Mouse (Mus musculus) heart, postnatal 25 days (tissue): ENCODE measurements around the gene Slc12a8. TPM values are rescaled to one million over a fixed set of nuclear protein-coding genes. Genes with fewer than 3 reads are reported as not detected.

ENCODE experiments used
- total RNA-seq, 2 experiments: library from RNA; stranded (reverse); gene quantifications; 2 replicates each; pipeline ENCODE4 v1.2.3; 2021

Gene Slc12a8
- total RNA-seq, 2 experiments from 2014 or later, result 0.50 to 0.60 TPM

Other genes starting within 250 kb of the Slc12a8 start
- 10 to 100 TPM; 36.1 to 38.0 TPM for gene Zfp148, start 136.5 kb upstream of the Slc12a8 start, total RNA-seq
- gene Heg1, start 167.0 kb downstream of the Slc12a8 start, total RNA-seq, result 100 to 1,000 TPM; 155 to 170 TPM